Mouse (Mus musculus) heart, adult 2 months (tissue): ENCODE measurements around the gene Fam155a. TPM values are rescaled to one million over a fixed set of nuclear protein-coding genes. Genes with fewer than 3 reads are reported as not detected.

Experiments
- DNase-seq, 2 experiments: peaks; one replicate each; pipeline ENCODE4 v3.0.0; 2021
- H3K27ac ChIP-seq: fragments of 200-600 bp; 2 replicates; pipeline ENCODE4 v1.8.1; 2022
- H3K27me3 ChIP-seq: fragments of 200-500 bp; 2 replicates; pipeline ENCODE4 v1.6.1; 2012; ENCODE audit warnings: mild to moderate bottlenecking, low read length, inconsistent platforms, mixed read lengths; ENCODE audit not compliant: control insufficient read depth, insufficient read depth
- H3K36me3 ChIP-seq: fragments of 200-500 bp; 2 replicates; pipeline ENCODE4 v1.6.1; 2012; ENCODE audit warnings: low read length, inconsistent platforms; ENCODE audit not compliant: control insufficient read depth, insufficient read depth
- H3K4me1 ChIP-seq: fragments of 200-500 bp; 2 replicates; pipeline ENCODE4 v1.6.1; 2011; ENCODE audit warnings: low read length; ENCODE audit not compliant: control insufficient read depth, insufficient read depth
- H3K4me3 ChIP-seq: fragments of 200-600 bp; 2 replicates; pipeline ENCODE4 v1.8.1; 2022
- H3K79me2 ChIP-seq: fragments of 200-500 bp; replicated peaks from 2 replicates; pipeline ENCODE4 v1.6.1; 2012; ENCODE audit warnings: mild to moderate bottlenecking, inconsistent platforms, low read length, moderate library complexity, mixed read lengths; ENCODE audit not compliant: control insufficient read depth, insufficient read depth
- H3K9ac ChIP-seq: fragments of 200-500 bp; 2 replicates; pipeline ENCODE4 v1.6.1; 2012; ENCODE audit warnings: low read depth, mild to moderate bottlenecking, control low read depth, inconsistent platforms, low read length, mixed read lengths
- CTCF ChIP-seq: fragments of 200-600 bp; IDR thresholded peaks from 2 replicates; pipeline ENCODE4 v1.8.1; 2022; ENCODE audit warnings: antibody characterized with exemption, mild to moderate bottlenecking, moderate library complexity
- EP300 ChIP-seq: fragments of 200-500 bp; IDR thresholded peaks from 2 replicates; pipeline ENCODE4 v1.6.1; 2011; ENCODE audit warnings: low read depth, low read length, control low read depth; ENCODE audit not compliant: insufficient read depth
- POLR2A ChIP-seq: fragments of 200-500 bp; IDR thresholded peaks from 2 replicates; pipeline ENCODE4 v1.6.1; 2011; ENCODE audit warnings: mild to moderate bottlenecking, low read depth, low read length, control low read depth; ENCODE audit not compliant: insufficient read depth
- WGBS: fragments of 180-500 bp; shearing (Covaris S2); methylation state at CpG from one replicate; pipeline ENCODE4 v1.1.7; 2018; 5-methylcytosine and 5-hydroxymethylcytosine counted together
- intact Hi-C: fragments of 180-260 bp; cut with DNase I; formaldehyde crosslinking; loops from one replicate; pipeline ENCODE4 v1.15.1; 2025
- polyA plus RNA-seq: library from polyadenylated mRNA; depleted of rRNA; stranded (reverse); fragments of >200 nt; gene quantifications from 2 replicates; pipeline ENCODE4 v1.2.3, GENCODE M21; 2012
- total RNA-seq, 2 experiments: library from RNA; stranded (reverse); gene quantifications; 2 replicates each; pipeline ENCODE4 v1.2.3; 2021

Gene Fam155a
- total and polyA plus RNA-seq, 3 experiments: 0.08 TPM; not detected in 2

GRCm38 (mm10) chr8:9261527-9261926 lies 509.4 kb downstream of the Fam155a start:
- no peak overlapping the region for H3K9ac ChIP-seq
- no peak overlapping the region for H3K4me3 ChIP-seq
- no peak for DNase-seq
- H3K27ac ChIP-seq: no peak overlapping the region
- H3K36me3 ChIP-seq: no peaks in the 10 kb centered on the region
- TF ChIP-seq POLR2A: no peak
- no peaks in the 10 kb centered on the region for H3K27me3 ChIP-seq
- no peaks in the 10 kb centered on the region for H3K4me1 ChIP-seq
- H3K79me2 ChIP-seq: no peaks in the 10 kb centered on the region
- intact Hi-C loops: no loop called here
- 45% methylated on average over 8 of the region's 8 CpGs for WGBS

- Histone ChIP-seq H3K79me2 (no peaks in the 10 kb centered on the region), H3K27ac (no peak overlapping the region), H3K4me3 (no peak overlapping the region), H3K4me1 (no peaks in the 10 kb centered on the region), H3K9ac (no peak overlapping the region), H3K36me3 (no peaks in the 10 kb centered on the region), H3K27me3 (no peaks in the 10 kb centered on the region)
- no peak for DNase-seq
- TF ChIP-seq CTCF (no peak), POLR2A (no peak), EP300 (no peak)
- WGBS: 86% methylated on average over 5 of the region's 5 CpGs
- intact Hi-C loops: no loop called here
Measured at GRCm38 (mm10) chr8:9255316-9255715, 515.6 kb downstream of the Fam155a start.

GRCm38 (mm10) chr8:9252991-9253390 lies 518.0 kb downstream of the Fam155a start:
- intact Hi-C loops: no loop called here
- Histone ChIP-seq H3K79me2 (no peaks in the 10 kb centered on the region), H3K9ac (no peak overlapping the region), H3K27ac (no peak overlapping the region), H3K36me3 (no peaks in the 10 kb centered on the region), H3K4me3 (no peak overlapping the region), H3K4me1 (no peaks in the 10 kb centered on the region), H3K27me3 (no peaks in the 10 kb centered on the region)
- DNase-seq: no peak
- 71% methylated on average over 4 of the region's 4 CpGs for WGBS
- no peak for TF ChIP-seq POLR2A
- no peak for TF ChIP-seq EP300
- TF ChIP-seq CTCF: no peak

GRCm38 (mm10) chr8:9248109-9248821 lies 522.7 kb downstream of the Fam155a start:
- no peak for DNase-seq
- Histone ChIP-seq H3K27ac (no peak overlapping the region), H3K27me3 (no peaks in the 10 kb centered on the region), H3K4me1 (no peaks in the 10 kb centered on the region), H3K36me3 (no peaks in the 10 kb centered on the region), H3K4me3 (no peak overlapping the region), H3K9ac (no peak overlapping the region), H3K79me2 (no peaks in the 10 kb centered on the region)
- no peak for TF ChIP-seq EP300
- TF ChIP-seq CTCF: no peak
- TF ChIP-seq POLR2A: no peak
- WGBS: 68% methylated on average over 17 of the region's 17 CpGs
- intact Hi-C loops: no loop called here

GRCm38 (mm10) chr8:9245994-9246393 lies 525.0 kb downstream of the Fam155a start:
- no peak overlapping the region for H3K9ac ChIP-seq
- intact Hi-C loops: no loop called here
- no peak overlapping the region for H3K27ac ChIP-seq
- WGBS: 43% methylated on average over 5 of the region's 5 CpGs
- TF ChIP-seq POLR2A (no peak), EP300 (no peak), CTCF (no peak)
- H3K4me1 ChIP-seq: no peaks in the 10 kb centered on the region
- no peaks in the 10 kb centered on the region for H3K79me2 ChIP-seq
- no peaks in the 10 kb centered on the region for H3K27me3 ChIP-seq
- DNase-seq: peak; percentile 14 to 19
- no peak overlapping the region for H3K4me3 ChIP-seq
- H3K36me3 ChIP-seq: no peaks in the 10 kb centered on the region

GRCm38 (mm10) chr8:9240996-9241395 lies 530.0 kb downstream of the Fam155a start:
- no peaks in the 10 kb centered on the region for H3K27me3 ChIP-seq
- H3K79me2 ChIP-seq: no peaks in the 10 kb centered on the region
- no peak overlapping the region for H3K9ac ChIP-seq
- intact Hi-C loops: no loop called here
- H3K36me3 ChIP-seq: no peaks in the 10 kb centered on the region
- WGBS: 19% methylated on average over 5 of the region's 5 CpGs
- TF ChIP-seq POLR2A (no peak), CTCF (no peak), EP300 (no peak)
- DNase-seq: no peak
- no peak overlapping the region for H3K27ac ChIP-seq
- no peak overlapping the region for H3K4me3 ChIP-seq
- no peaks in the 10 kb centered on the region for H3K4me1 ChIP-seq
